Comparison of ENCODE assay signal across 10 mouse cellular contexts in genomic region chr11:6881614-6882013, GRCm38 (mm10). TPM values are rescaled to one million over a fixed set of nuclear protein-coding genes. Genes with fewer than 3 reads are reported as not detected.
A peak's percentile ranks its signal among the peaks of the same experiment; 100 is the strongest.
DNase-seq lines count a peak whose midpoint lies in the region; ATAC-seq and TF ChIP-seq lines count a peak whose summit lies in the region.
"Had no signal": no experiment of that assay in that cellular context is flagged by ENCODE, and none has a peak within 500 bp of the region (broad histone marks: within the 10 kb centered on the region; RNA-seq: fewer than 3 reads in every experiment).

No protein-coding gene starts in this region.

- TF ChIP-seq EP300 in lung, postnatal 0 days (IDR thresholded peaks at IDR 0.05): no peak

- H3K27me3 ChIP-seq in lung, postnatal 0 days (replicated peaks; ENCODE audit: insufficient read depth, low read length): no peaks in the 10 kb centered on the region
- H3K27me3 ChIP-seq: heart, embryonic 13.5 days; lung, embryonic 15.5 days had no signal

- H3K9ac ChIP-seq in lung, postnatal 0 days (replicated peaks; ENCODE audit: low read depth): no peak overlapping the region
- H3K9ac ChIP-seq: heart, embryonic 13.5 days; lung, embryonic 15.5 days had no signal

- peak; percentile 57 for DNase-seq in gastrocnemius, postnatal 10 days
- no peak for DNase-seq in gastrocnemius, postnatal 25 days
- DNase-seq in B cell, adult 2 months: peak; percentile 5 to 6
- no peak for DNase-seq in brain, embryonic 14.5 days (ENCODE audit: low read depth)
- DNase-seq in lung, postnatal 0 days (ENCODE audit: low spot score): peak; percentile 19
- DNase-seq in Muller cell, postnatal 12 days (ENCODE audit: inconsistent ontology term): no peak
- DNase-seq in left cerebral cortex, adult 8-10 months (ENCODE audit: low spot score in 2 of 2): no peak

- no peak overlapping the region for H3K27ac ChIP-seq in lung, postnatal 0 days (ENCODE audit: low read length)
- H3K27ac ChIP-seq: heart, embryonic 13.5 days; lung, embryonic 15.5 days had no signal

- H3K36me3 ChIP-seq in lung, postnatal 0 days (ENCODE audit: insufficient read depth, low read length): no peaks in the 10 kb centered on the region
- H3K36me3 ChIP-seq: heart, embryonic 13.5 days; lung, embryonic 15.5 days had no signal

- no peaks in the 10 kb centered on the region for H3K4me1 ChIP-seq in lung, postnatal 0 days (ENCODE audit: insufficient read depth, low read depth, low read length)
- H3K4me1 ChIP-seq: lung, embryonic 15.5 days had no signal

- no peaks in the 10 kb centered on the region for H3K9me3 ChIP-seq in lung, postnatal 0 days (ENCODE audit: low read length)
- H3K9me3 ChIP-seq: lung, embryonic 15.5 days had no signal

- no peak overlapping the region for H3K4me2 ChIP-seq in lung, postnatal 0 days (replicated peaks; ENCODE audit: low read depth, low read length)
- H3K4me2 ChIP-seq: heart, embryonic 13.5 days; lung, embryonic 15.5 days had no signal

- H3K4me3 ChIP-seq in lung, postnatal 0 days (ENCODE audit: low read depth, low read length): no peak overlapping the region
- H3K4me3 ChIP-seq: heart, embryonic 13.5 days; lung, embryonic 15.5 days had no signal

- ATAC-seq in lung, postnatal 0 days: no peak
- no peak for ATAC-seq in erythroid progenitor cell, adult 5-6 weeks (replicated peaks; ENCODE audit: low FRiP score, poor library complexity, severe bottlenecking)

- no peak for TF ChIP-seq POLR2A in brain, embryonic 14.5 days (IDR thresholded peaks at IDR 0.05; ENCODE audit: borderline replicate concordance, extremely low read depth, insufficient read depth, insufficient read length, poor library complexity, severe bottlenecking)

- peak; percentile 38; the same call in 1 of the 2 replicates for TF ChIP-seq CTCF in brain, embryonic 14.5 days (IDR thresholded peaks at IDR 0.05; ENCODE audit: borderline replicate concordance, extremely low read depth, insufficient read depth, insufficient read length)
- TF ChIP-seq CTCF in lung, postnatal 0 days (IDR thresholded peaks at IDR 0.05): peak; percentile 58

- WGBS in lung, postnatal 0 days: 50% methylated on average over 5 of the region's 5 CpGs

RNA-seq across cellular contexts. Expression of gene Gm11983, which starts 44.2 kb away (rescaled TPM):
- not detected for total RNA-seq in gastrocnemius, postnatal 10 days (2021)
- not detected for total RNA-seq in gastrocnemius, postnatal 25 days (2021)
- polyA plus RNA-seq in brain, embryonic 14.5 days (2012; rRNA removed): not detected in 2 replicates
- polyA plus RNA-seq in lung, postnatal 0 days (2015; fragmentation: Nextera tagmentation; extraction: Ambion mirVana): not detected in 2 replicates
- not detected in 2 replicates for total RNA-seq in erythroid progenitor cell, adult 5-6 weeks (2015; ENCODE audit: low replicate concordance)
- not detected in 2 replicates for total RNA-seq in erythroid progenitor cell, adult 5-6 weeks (2017; ENCODE audit: low replicate concordance)
- total RNA-seq in left cerebral cortex, adult 8-10 months (2022): not detected
- polyA plus RNA-seq: heart, embryonic 13.5 days; lung, embryonic 15.5 days had no signal

Comparison
In these comparisons a context has a peak if more than half of its experiments do, and no peak if none do; other contexts are left out.
1. DNase-seq: peak in gastrocnemius, postnatal 10 days (single experiment), B cell, adult 2 months (2 of 2) and lung, postnatal 0 days (single experiment); none in gastrocnemius, postnatal 25 days (single experiment), brain, embryonic 14.5 days (single experiment), Muller cell, postnatal 12 days (single experiment) and left cerebral cortex, adult 8-10 months (0 of 2).